Mouse (Mus musculus): ENCODE data around the gene Knstrn.

Gene Knstrn

DNA sequence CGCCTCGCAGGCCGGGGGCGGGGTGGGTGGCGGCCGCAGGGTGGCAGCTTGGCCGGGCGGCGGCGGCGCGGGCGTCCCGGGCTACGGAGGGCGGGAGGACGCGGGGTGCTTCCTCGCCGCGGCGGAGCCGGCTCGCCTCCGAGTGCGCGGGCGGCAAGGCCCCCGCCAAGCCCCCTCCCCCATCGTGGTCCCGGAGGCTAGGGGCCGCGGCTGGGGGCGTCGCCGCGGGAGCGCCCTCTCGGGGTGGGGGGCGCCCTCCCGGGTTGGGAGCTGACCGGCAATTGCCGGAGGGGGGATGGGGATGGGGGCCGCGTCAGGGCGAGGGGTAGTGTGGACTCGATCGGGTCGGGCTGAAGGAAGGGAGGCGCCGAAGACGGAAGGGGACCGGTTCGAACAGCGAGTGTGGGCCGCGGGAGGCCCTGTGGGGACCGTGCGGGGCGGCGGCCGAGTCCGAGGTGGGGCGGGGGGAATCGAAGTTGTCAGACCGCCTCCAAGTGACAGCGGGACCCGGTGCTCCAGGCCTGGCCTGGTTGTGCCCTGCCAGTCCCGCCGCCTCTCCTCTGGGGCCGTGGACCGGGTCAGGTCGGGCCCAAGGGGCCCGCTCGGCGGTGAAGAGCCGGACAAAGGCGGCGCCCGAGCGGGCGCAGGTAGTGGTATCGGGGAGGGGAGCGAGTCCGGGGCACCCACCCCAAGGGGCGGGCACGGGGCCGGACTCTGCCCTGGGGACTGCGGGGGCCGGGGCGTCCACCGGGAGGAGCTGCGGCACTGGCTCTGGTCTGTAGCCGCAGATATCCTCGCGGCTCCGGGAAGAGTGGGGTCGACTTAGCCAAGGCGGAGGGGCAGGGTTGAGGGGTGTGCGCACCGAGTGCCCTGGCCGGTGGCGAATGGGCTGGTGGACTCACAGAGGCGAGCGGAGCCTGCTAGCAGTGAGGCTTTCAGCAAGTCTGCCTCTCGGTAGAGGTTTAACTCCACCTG lies 88.5 kb downstream of the Knstrn start:
- no peak for DNase-seq

- DNase-seq: no peak
Observed at GRCm38 (mm10) chr2:118903333-118903741, 89.5 kb downstream of the Knstrn start.

Measured in right cerebral cortex, adult 18-20 months (tissue).